Mouse (Mus musculus): ENCODE data around the gene Sec14l3. TPM values are rescaled to one million over a fixed set of nuclear protein-coding genes. Genes with fewer than 3 reads are reported as not detected.
"Not testable (repeated sequence)": the region's sequence is repeated elsewhere in the genome, so short reads cannot be mapped to it uniquely, and the experiment has no call there.

Gene Sec14l3
- 0.54 and 0.63 TPM in 2 replicates for polyA plus RNA-seq (2014; fragmentation: Nextera tagmentation; extraction: Ambion mirVana)

GRCm38 (mm10) chr11:4064627-4065122, at the start of gene Sec14l3:
TSS of gene Sec14l3 (plus strand) at chr11:4064841.
- no peaks in the 10 kb centered on the region for H3K36me3 ChIP-seq (replicated peaks; ENCODE audit: control insufficient read depth, insufficient read depth)
- no peak within 1 kb of the TSS for H3K27ac ChIP-seq
- ATAC-seq (ENCODE audit: low FRiP score), result no peak
- H3K9me3 ChIP-seq (ENCODE audit: control insufficient read depth, low read length), result no peaks in the 10 kb centered on the region
- H3K9ac ChIP-seq, result no peak within 1 kb of the TSS
- H3K27me3 ChIP-seq (ENCODE audit: control insufficient read depth, insufficient read depth, low read length), result no peaks in the 10 kb centered on the region
- no peak within 1 kb of the TSS for H3K4me3 ChIP-seq (replicated peaks; ENCODE audit: low read length)
- no peak within 1 kb of the TSS for H3K4me2 ChIP-seq (replicated peaks)
- 70% methylated on average over 5 of the region's 5 CpGs for WGBS
- H3K4me1 ChIP-seq (replicated peaks; ENCODE audit: control insufficient read depth, insufficient read depth, low read length), result no peaks in the 10 kb centered on the region
- DNase-seq (ENCODE audit: low spot score), result no peak

- not testable (repeated sequence) for H3K4me3 ChIP-seq (replicated peaks; ENCODE audit: low read length); H3K36me3 ChIP-seq (replicated peaks; ENCODE audit: control insufficient read depth, insufficient read depth); H3K4me2 ChIP-seq (replicated peaks); H3K9me3 ChIP-seq (ENCODE audit: control insufficient read depth, low read length); H3K9ac ChIP-seq; DNase-seq (ENCODE audit: low spot score); ATAC-seq (ENCODE audit: low FRiP score); H3K27me3 ChIP-seq (ENCODE audit: control insufficient read depth, insufficient read depth, low read length); H3K27ac ChIP-seq; H3K4me1 ChIP-seq (replicated peaks; ENCODE audit: control insufficient read depth, insufficient read depth, low read length)
- WGBS, result 93% methylated on average over 14 of the region's 14 CpGs
Observed at GRCm38 (mm10) chr11:4015796-4016195, 48.8 kb upstream of the Sec14l3 start.

- not testable (repeated sequence) for H3K4me3 ChIP-seq (replicated peaks; ENCODE audit: low read length); H3K27ac ChIP-seq; H3K4me2 ChIP-seq (replicated peaks); ATAC-seq (ENCODE audit: low FRiP score); H3K4me1 ChIP-seq (replicated peaks; ENCODE audit: control insufficient read depth, insufficient read depth, low read length); H3K27me3 ChIP-seq (ENCODE audit: control insufficient read depth, insufficient read depth, low read length); H3K9ac ChIP-seq; H3K9me3 ChIP-seq (ENCODE audit: control insufficient read depth, low read length); DNase-seq (ENCODE audit: low spot score); H3K36me3 ChIP-seq (replicated peaks; ENCODE audit: control insufficient read depth, insufficient read depth)
- WGBS, result 95% methylated on average over 13 of the region's 13 CpGs
Observed at GRCm38 (mm10) chr11:4022111-4022510, 42.5 kb upstream of the Sec14l3 start.

GRCm38 (mm10) chr11:4023321-4023720, 41.3 kb upstream of the Sec14l3 start:
- H3K4me1 ChIP-seq (replicated peaks; ENCODE audit: control insufficient read depth, insufficient read depth, low read length), result no peaks in the 10 kb centered on the region
- ATAC-seq (ENCODE audit: low FRiP score), result no peak
- no peak overlapping the region for H3K4me2 ChIP-seq (replicated peaks)
- H3K36me3 ChIP-seq (replicated peaks; ENCODE audit: control insufficient read depth, insufficient read depth), result no peaks in the 10 kb centered on the region
- no peak overlapping the region for H3K4me3 ChIP-seq (replicated peaks; ENCODE audit: low read length)
- WGBS, result 87% methylated on average over 2 of the region's 2 CpGs
- no peak overlapping the region for H3K9ac ChIP-seq
- DNase-seq (ENCODE audit: low spot score), result no peak
- no peaks in the 10 kb centered on the region for H3K9me3 ChIP-seq (ENCODE audit: control insufficient read depth, low read length)
- H3K27me3 ChIP-seq (ENCODE audit: control insufficient read depth, insufficient read depth, low read length), result no peaks in the 10 kb centered on the region
- no peak overlapping the region for H3K27ac ChIP-seq

GRCm38 (mm10) chr11:4027066-4027465, 37.6 kb upstream of the Sec14l3 start:
- no peaks in the 10 kb centered on the region for H3K36me3 ChIP-seq (replicated peaks; ENCODE audit: control insufficient read depth, insufficient read depth)
- no peak for ATAC-seq (ENCODE audit: low FRiP score)
- DNase-seq (ENCODE audit: low spot score), result no peak
- H3K4me1 ChIP-seq (replicated peaks; ENCODE audit: control insufficient read depth, insufficient read depth, low read length), result no peaks in the 10 kb centered on the region
- H3K9me3 ChIP-seq (ENCODE audit: control insufficient read depth, low read length), result no peaks in the 10 kb centered on the region
- no peak overlapping the region for H3K9ac ChIP-seq
- H3K27me3 ChIP-seq (ENCODE audit: control insufficient read depth, insufficient read depth, low read length), result no peaks in the 10 kb centered on the region
- H3K27ac ChIP-seq, result no peak overlapping the region
- no peak overlapping the region for H3K4me3 ChIP-seq (replicated peaks; ENCODE audit: low read length)
- 86% methylated on average over 8 of the region's 8 CpGs for WGBS
- H3K4me2 ChIP-seq (replicated peaks), result no peak overlapping the region

- WGBS, result 85% methylated on average over 9 of the region's 9 CpGs
- 0 out of 2 replicates have a peak, but pooled peaks cover under 1% of the 10 kb centered on the region for H3K27me3 ChIP-seq (ENCODE audit: control insufficient read depth, insufficient read depth, low read length)
- H3K9ac ChIP-seq, result no peak overlapping the region
- ATAC-seq (ENCODE audit: low FRiP score) (no peak), DNase-seq (ENCODE audit: low spot score) (no peak)
- no peak overlapping the region for H3K27ac ChIP-seq
- H3K4me2 ChIP-seq (replicated peaks), result no peak overlapping the region
- no peak overlapping the region for H3K4me3 ChIP-seq (replicated peaks; ENCODE audit: low read length)
- H3K36me3 ChIP-seq (replicated peaks; ENCODE audit: control insufficient read depth, insufficient read depth), result no peaks in the 10 kb centered on the region
- no peaks in the 10 kb centered on the region for H3K9me3 ChIP-seq (ENCODE audit: control insufficient read depth, low read length)
- no peaks in the 10 kb centered on the region for H3K4me1 ChIP-seq (replicated peaks; ENCODE audit: control insufficient read depth, insufficient read depth, low read length)
Observed at GRCm38 (mm10) chr11:4027561-4028334, 36.9 kb upstream of the Sec14l3 start.

GRCm38 (mm10) chr11:4029343-4029742, 35.3 kb upstream of the Sec14l3 start:
- 0 out of 2 replicates have a peak, but pooled peaks cover 2% of the 10 kb centered on the region for H3K27me3 ChIP-seq (ENCODE audit: control insufficient read depth, insufficient read depth, low read length)
- no peaks in the 10 kb centered on the region for H3K9me3 ChIP-seq (ENCODE audit: control insufficient read depth, low read length)
- no peaks in the 10 kb centered on the region for H3K4me1 ChIP-seq (replicated peaks; ENCODE audit: control insufficient read depth, insufficient read depth, low read length)
- H3K36me3 ChIP-seq (replicated peaks; ENCODE audit: control insufficient read depth, insufficient read depth), result no peaks in the 10 kb centered on the region
- no peak overlapping the region for H3K27ac ChIP-seq
- H3K4me3 ChIP-seq (replicated peaks; ENCODE audit: low read length), result no peak overlapping the region
- no peak for DNase-seq (ENCODE audit: low spot score)
- H3K9ac ChIP-seq, result no peak overlapping the region
- no peak for ATAC-seq (ENCODE audit: low FRiP score)
- no peak overlapping the region for H3K4me2 ChIP-seq (replicated peaks)
- 64% methylated on average over 4 of the region's 4 CpGs for WGBS

- 43% methylated on average over 16 of the region's 16 CpGs for WGBS
- 0 out of 2 replicates have a peak, but pooled peaks cover 2% of the 10 kb centered on the region for H3K27me3 ChIP-seq (ENCODE audit: control insufficient read depth, insufficient read depth, low read length)
- H3K27ac ChIP-seq, result no peak within 1 kb of the TSS
- DNase-seq (ENCODE audit: low spot score) (no peak), ATAC-seq (ENCODE audit: low FRiP score) (no peak)
- H3K9me3 ChIP-seq (ENCODE audit: control insufficient read depth, low read length), result no peaks in the 10 kb centered on the region
- H3K4me1 ChIP-seq (replicated peaks; ENCODE audit: control insufficient read depth, insufficient read depth, low read length), result no peaks in the 10 kb centered on the region
- H3K36me3 ChIP-seq (replicated peaks; ENCODE audit: control insufficient read depth, insufficient read depth), result no peaks in the 10 kb centered on the region
- no peak within 1 kb of the TSS for H3K4me2 ChIP-seq (replicated peaks)
- H3K9ac ChIP-seq, result no peak within 1 kb of the TSS
- no peak within 1 kb of the TSS for H3K4me3 ChIP-seq (replicated peaks; ENCODE audit: low read length)
Observed at GRCm38 (mm10) chr11:4031126-4031941, 33.3 kb upstream of the Sec14l3 start, which contains the start of gene Sec14l4. TSS of gene Sec14l4 (plus strand) at chr11:4031462.

GRCm38 (mm10) chr11:4031961-4032360, 32.7 kb upstream of the Sec14l3 start:
- DNase-seq (ENCODE audit: low spot score) (no peak), ATAC-seq (ENCODE audit: low FRiP score) (no peak)
- Histone ChIP-seq H3K4me2 (replicated peaks) (no peak overlapping the region), H3K36me3 (replicated peaks; ENCODE audit: control insufficient read depth, insufficient read depth) (no peaks in the 10 kb centered on the region), H3K27me3 (ENCODE audit: control insufficient read depth, insufficient read depth, low read length) (0 out of 2 replicates have a peak, but pooled peaks cover 2% of the 10 kb centered on the region), H3K9me3 (ENCODE audit: control insufficient read depth, low read length) (no peaks in the 10 kb centered on the region), H3K4me3 (replicated peaks; ENCODE audit: low read length) (no peak overlapping the region), H3K9ac (no peak overlapping the region), H3K4me1 (replicated peaks; ENCODE audit: control insufficient read depth, insufficient read depth, low read length) (no peaks in the 10 kb centered on the region), H3K27ac (no peak overlapping the region)
- WGBS, result 42% methylated on average over 9 of the region's 12 CpGs
